Mouse (Mus musculus) spleen, adult 2 months (tissue): ENCODE results near the gene Fcer1g.

Source experiments
- CTCF ChIP-seq: fragments of 200-500 bp; IDR thresholded peaks from 2 replicates; pipeline ENCODE4 v1.5.1; 2011; ENCODE audit warnings: mild to moderate bottlenecking, inconsistent platforms; ENCODE audit not compliant: insufficient read depth, insufficient read length, insufficient replicate concordance; ENCODE audit errors: extremely low read depth
- POLR2A ChIP-seq: fragments of 200-500 bp; IDR thresholded peaks from 2 replicates; pipeline ENCODE4 v1.6.1; 2011; ENCODE audit warnings: low read depth, low read length, inconsistent platforms

DNA sequence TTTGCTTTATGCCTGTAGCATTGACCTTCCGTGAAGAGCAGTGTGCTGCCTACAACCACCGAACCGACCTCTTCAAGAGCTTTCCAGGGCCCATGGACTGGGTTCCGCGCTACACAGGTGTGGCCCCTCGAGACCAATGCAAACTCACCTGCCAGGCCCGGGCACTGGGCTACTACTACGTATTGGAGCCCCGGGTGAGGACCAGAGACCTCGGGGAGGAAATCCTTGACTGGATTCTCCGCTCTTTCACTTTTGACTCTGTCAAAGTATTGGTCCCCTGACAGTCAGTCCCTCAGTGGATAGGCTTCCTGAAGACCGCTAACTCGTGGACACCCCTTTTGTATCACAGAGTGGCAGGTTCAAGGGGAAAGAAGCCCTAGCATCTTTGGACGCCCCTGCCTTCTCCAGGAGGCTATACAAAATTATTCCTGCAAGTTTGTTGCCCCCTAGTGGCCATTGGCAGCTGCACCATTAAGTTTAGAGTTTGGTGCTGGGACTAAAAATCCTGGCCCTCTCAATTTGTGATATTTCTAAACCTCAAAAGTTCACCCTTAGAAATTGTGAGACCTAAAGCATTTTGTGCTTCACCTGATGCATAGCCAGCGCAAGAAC, 22.9 kb upstream of the Fcer1g start:
- TF ChIP-seq POLR2A (no peak), CTCF (peak; percentile 59; the same call in 1 of the 2 replicates)
